Comparison of ENCODE assay signal across 24 mouse cellular contexts in genomic region chr4:152077191-152077590, GRCm38 (mm10). TPM values are rescaled to one million over a fixed set of nuclear protein-coding genes. Genes with fewer than 3 reads are reported as not detected.
A peak's percentile ranks its signal among the peaks of the same experiment; 100 is the strongest.
DNase-seq lines count a peak whose midpoint lies in the region; ATAC-seq and TF ChIP-seq lines count a peak whose summit lies in the region.
"Had no signal": no experiment of that assay in that cellular context is flagged by ENCODE, and none has a peak within 500 bp of the region (broad histone marks: within the 10 kb centered on the region; RNA-seq: fewer than 3 reads in every experiment).

No protein-coding gene starts in this region.

- H3K4me1 ChIP-seq in kidney, embryonic 14.5 days (ENCODE audit: control insufficient read depth, insufficient read depth, low read length): peaks cover 20% of the 10 kb centered on the region
- 0 out of 2 replicates have a peak, but pooled peaks cover 4% of the 10 kb centered on the region for H3K4me1 ChIP-seq in brown adipose tissue, adult 24 weeks (ENCODE audit: control insufficient read depth, insufficient read depth, insufficient read length, low read length)
- no peaks in the 10 kb centered on the region for H3K4me1 ChIP-seq in thymus, adult 2 months (replicated peaks; ENCODE audit: control insufficient read depth, insufficient read depth, low read length)

- no peak overlapping the region for H3K4me3 ChIP-seq in kidney, embryonic 14.5 days (ENCODE audit: low read length)
- H3K4me3 ChIP-seq in brown adipose tissue, adult 24 weeks (ENCODE audit: insufficient read depth, low read depth, low read length): no peak overlapping the region
- no peak overlapping the region for H3K4me3 ChIP-seq in thymus, adult 2 months (ENCODE audit: control insufficient read depth, insufficient read depth, low read length)
- H3K4me3 ChIP-seq: forebrain, embryonic 10.5 days; forebrain, embryonic 13.5 days; heart, embryonic 13.5 days; hindbrain, embryonic 13.5 days; intestine, embryonic 15.5 days had no signal

- H3K4me2 ChIP-seq in kidney, embryonic 14.5 days (replicated peaks; ENCODE audit: low read depth, low read length): no peak overlapping the region
- H3K4me2 ChIP-seq: forebrain, embryonic 13.5 days; heart, embryonic 13.5 days; hindbrain, embryonic 13.5 days; intestine, embryonic 15.5 days had no signal

- ATAC-seq in kidney, embryonic 14.5 days (ENCODE audit: low FRiP score, low TSS enrichment): no peak
- ATAC-seq: forebrain, embryonic 13.5 days; forebrain, embryonic 16.5 days; hindbrain, embryonic 16.5 days; intestine, embryonic 15.5 days; Patski had no signal

- DNase-seq in gastrocnemius, postnatal 25 days: peak; percentile 59
- no peak for DNase-seq in gastrocnemius, adult 18-20 months (ENCODE audit: low spot score)
- DNase-seq in kidney, adult 18-20 months: no peak
- no peak for DNase-seq in thymus, adult 2 months
- DNase-seq: adrenal gland, adult 2 months; adrenal gland, postnatal 14 days; B cell, adult 2 months; cerebellum, adult 11-12 months; cerebellum, adult 8-10 months; cerebellum, postnatal 14 days; heart, postnatal 14 days; heart, postnatal 4 days; kidney, adult 11 months had no signal

- TF ChIP-seq CTCF in thymus, adult 2 months (IDR thresholded peaks at IDR 0.05; ENCODE audit: borderline replicate concordance, control insufficient read depth, extremely low read depth, insufficient read depth, low read length, poor library complexity): no peak

- no peaks in the 10 kb centered on the region for H3K36me3 ChIP-seq in kidney, embryonic 14.5 days (ENCODE audit: control insufficient read depth, insufficient read depth, low read length)
- no peaks in the 10 kb centered on the region for H3K36me3 ChIP-seq in thymus, adult 2 months (ENCODE audit: control insufficient read depth, insufficient read depth, low read length)
- H3K36me3 ChIP-seq: forebrain, embryonic 10.5 days; G1E; heart, embryonic 13.5 days; hindbrain, embryonic 13.5 days; intestine, embryonic 15.5 days had no signal

- H3K9ac ChIP-seq in kidney, embryonic 14.5 days (ENCODE audit: low read depth, low read length): 0 out of 2 replicates have a peak overlapping the region, but pooled peaks have one; percentile 4
- H3K9ac ChIP-seq: forebrain, embryonic 13.5 days; heart, embryonic 13.5 days; hindbrain, embryonic 13.5 days; intestine, embryonic 15.5 days had no signal

- H3K9me3 ChIP-seq in kidney, embryonic 14.5 days (ENCODE audit: control insufficient read depth, low read length): no peaks in the 10 kb centered on the region; the same call in 1 of the 2 replicates
- H3K9me3 ChIP-seq: forebrain, embryonic 10.5 days; forebrain, embryonic 13.5 days; G1E; heart, embryonic 13.5 days; hindbrain, embryonic 13.5 days; intestine, embryonic 15.5 days had no signal

- WGBS in kidney, embryonic 14.5 days: 85% methylated on average over 9 of the region's 9 CpGs
- 96% methylated on average over 9 of the region's 9 CpGs for whole genome bisulfite sequencing in thymus, adult 2 months

- TF ChIP-seq POLR2A in thymus, adult 2 months (IDR thresholded peaks at IDR 0.05; ENCODE audit: control insufficient read depth, extremely low read depth, insufficient read depth, low read length, poor library complexity): no peak

- no peak overlapping the region for H3K27ac ChIP-seq in kidney, embryonic 14.5 days (ENCODE audit: low read depth, low read length)
- H3K27ac ChIP-seq in brown adipose tissue, adult 24 weeks (replicated peaks; ENCODE audit: low read depth, low read length): peak overlapping the region; percentile 39; the same call in 1 of the 2 replicates
- H3K27ac ChIP-seq in thymus, adult 2 months (ENCODE audit: control insufficient read depth, insufficient read depth, low read length): no peak overlapping the region
- H3K27ac ChIP-seq: forebrain, embryonic 10.5 days; forebrain, embryonic 13.5 days; heart, embryonic 13.5 days; hindbrain, embryonic 13.5 days; intestine, embryonic 15.5 days had no signal

- no peaks in the 10 kb centered on the region for H3K27me3 ChIP-seq in kidney, embryonic 14.5 days (ENCODE audit: control insufficient read depth, insufficient read depth, low read length)
- no peaks in the 10 kb centered on the region; the same call in 1 of the 2 replicates for H3K27me3 ChIP-seq in thymus, adult 2 months (ENCODE audit: control insufficient read depth, insufficient read depth, low read length)
- H3K27me3 ChIP-seq: forebrain, embryonic 13.5 days; heart, embryonic 13.5 days; intestine, embryonic 15.5 days; Patski had no signal

RNA-seq across cellular contexts. Expression of gene Plekhg5, which starts 4.9 kb away (rescaled TPM):
- 1 to 10 TPM; 5.0 to 6.5 TPM for total RNA-seq in gastrocnemius, postnatal 25 days (2021)
- total RNA-seq in gastrocnemius, adult 18-20 months (2021): 1 to 10 TPM; 5.0 to 6.5 TPM
- polyA plus RNA-seq in kidney, embryonic 14.5 days (2014; fragmentation: Nextera tagmentation; extraction: Ambion mirVana): 10.4 and 16.1 TPM in 2 replicates
- 2.3 and 5.7 TPM in 2 replicates for polyA plus RNA-seq in brown adipose tissue, adult 24 weeks (2012; ENCODE audit: insufficient read depth, insufficient read length, missing spikeins)
- polyA plus RNA-seq in thymus, adult 2 months (2012; rRNA removed): 21.5 and 22.0 TPM in 2 replicates

RNA-seq across cellular contexts. Expression of gene Nol9, which starts 38.1 kb away (rescaled TPM):
- total RNA-seq in gastrocnemius, postnatal 25 days (2021): 1 to 10 TPM; 9.6 TPM
- total RNA-seq in gastrocnemius, adult 18-20 months (2021): 1 to 10 TPM; 8.7 to 9.5 TPM
- polyA plus RNA-seq in kidney, embryonic 14.5 days (2014; fragmentation: Nextera tagmentation; extraction: Ambion mirVana): 26.1 and 47.3 TPM in 2 replicates
- 5.0 and 5.3 TPM in 2 replicates for polyA plus RNA-seq in brown adipose tissue, adult 24 weeks (2012; ENCODE audit: insufficient read depth, insufficient read length, missing spikeins)
- 40.5 and 48.6 TPM in 2 replicates for polyA plus RNA-seq in thymus, adult 2 months (2012; rRNA removed)

RNA-seq across cellular contexts. Expression of gene Tnfrsf25, which starts 38.5 kb away (rescaled TPM):
- total RNA-seq in gastrocnemius, postnatal 25 days (2021): 1 to 10 TPM; 1.2 TPM
- total RNA-seq in gastrocnemius, adult 18-20 months (2021): 1 to 10 TPM; 1.0 to 1.8 TPM
- 0.57 and 1.9 TPM in 2 replicates for polyA plus RNA-seq in kidney, embryonic 14.5 days (2014; fragmentation: Nextera tagmentation; extraction: Ambion mirVana)
- polyA plus RNA-seq in brown adipose tissue, adult 24 weeks (2012; ENCODE audit: insufficient read depth, insufficient read length, missing spikeins): 1.9 TPM in 1 of 2 replicates, not detected in the other
- 19.9 and 20.6 TPM in 2 replicates for polyA plus RNA-seq in thymus, adult 2 months (2012; rRNA removed)
- total RNA-seq: G1E had no signal
- polyA plus RNA-seq: G1E had no signal

RNA-seq across cellular contexts. Expression of gene Tas1r1, which starts 38.8 kb away (rescaled TPM):
- under 1 TPM; 0.84 to 0.86 TPM for total RNA-seq in gastrocnemius, postnatal 25 days (2021)
- total RNA-seq in gastrocnemius, adult 18-20 months (2021): under 1 TPM; 0.52 to 0.91 TPM
- 0.39 and 0.77 TPM in 2 replicates for polyA plus RNA-seq in kidney, embryonic 14.5 days (2014; fragmentation: Nextera tagmentation; extraction: Ambion mirVana)
- polyA plus RNA-seq in brown adipose tissue, adult 24 weeks (2012; ENCODE audit: insufficient read depth, insufficient read length, missing spikeins): not detected in 2 replicates
- polyA plus RNA-seq in thymus, adult 2 months (2012; rRNA removed): 0.34 and 0.40 TPM in 2 replicates
- total RNA-seq: adrenal gland, postnatal 14 days had no signal
- polyA plus RNA-seq: adrenal gland, adult 2 months; heart, embryonic 13.5 days had no signal

RNA-seq across cellular contexts. Expression of gene Zbtb48, which starts 49.7 kb away (rescaled TPM):
- 1 to 10 TPM; 2.5 TPM for total RNA-seq in gastrocnemius, postnatal 25 days (2021)
- 1 to 10 TPM; 2.2 to 3.1 TPM for total RNA-seq in gastrocnemius, adult 18-20 months (2021)
- polyA plus RNA-seq in kidney, embryonic 14.5 days (2014; fragmentation: Nextera tagmentation; extraction: Ambion mirVana): 19.0 and 24.4 TPM in 2 replicates
- 1.8 and 3.2 TPM in 2 replicates for polyA plus RNA-seq in brown adipose tissue, adult 24 weeks (2012; ENCODE audit: insufficient read depth, insufficient read length, missing spikeins)
- polyA plus RNA-seq in thymus, adult 2 months (2012; rRNA removed): 27.4 and 31.2 TPM in 2 replicates
